Mouse (Mus musculus) small intestine, adult 2 months (tissue): ENCODE data around the gene Car11. TPM values are rescaled to one million over a fixed set of nuclear protein-coding genes. Genes with fewer than 3 reads are reported as not detected.
A peak's percentile ranks its signal among the peaks of the same experiment; 100 is the strongest.

Experiments used
- H3K27ac ChIP-seq: fragments of 200-500 bp; 2 replicates; pipeline ENCODE4 v1.5.1; 2012; ENCODE audit warnings: low read depth, low read length, control low read depth, inconsistent platforms; ENCODE audit not compliant: insufficient read depth
- H3K27me3 ChIP-seq: fragments of 200-500 bp; 2 replicates; pipeline ENCODE4 v1.6.1; 2012; ENCODE audit warnings: mild to moderate bottlenecking, moderate library complexity, low read length, inconsistent platforms; ENCODE audit not compliant: control insufficient read depth, insufficient read depth
- H3K36me3 ChIP-seq: fragments of 200-500 bp; 2 replicates; pipeline ENCODE4 v1.6.1; 2012; ENCODE audit warnings: mild to moderate bottlenecking, low read length, control low read depth, inconsistent platforms; ENCODE audit not compliant: control insufficient read depth, insufficient read depth
- H3K4me1 ChIP-seq: fragments of 200-500 bp; 2 replicates; pipeline ENCODE4 v1.6.1; 2012; ENCODE audit warnings: low read length, inconsistent platforms, mixed read lengths; ENCODE audit not compliant: control insufficient read depth, insufficient read depth, insufficient read length
- H3K4me3 ChIP-seq: fragments of 200-500 bp; 2 replicates; pipeline ENCODE4 v1.5.1; 2012; ENCODE audit warnings: low read depth, mild to moderate bottlenecking, control low read depth, inconsistent platforms, low read length, moderate library complexity
- CTCF ChIP-seq: fragments of 200-500 bp; IDR thresholded peaks from 2 replicates; pipeline ENCODE4 v1.5.1; 2012; ENCODE audit warnings: low read depth, mild to moderate bottlenecking, control low read depth, inconsistent platforms, low read length, moderate library complexity, mixed read lengths; ENCODE audit not compliant: insufficient replicate concordance, insufficient read length; ENCODE audit errors: extremely low read depth
- POLR2A ChIP-seq: fragments of 200-500 bp; IDR thresholded peaks from 2 replicates; pipeline ENCODE4 v1.6.1; 2012; ENCODE audit warnings: low read depth, mild to moderate bottlenecking, control low read depth, inconsistent platforms, low read length, moderate library complexity
- WGBS: fragments of 180-500 bp; shearing (Covaris S2); methylation state at CpG from one replicate; pipeline ENCODE4 v1.1.7; 2018; 5-methylcytosine and 5-hydroxymethylcytosine counted together
- polyA plus RNA-seq: library from polyadenylated mRNA; depleted of rRNA; stranded (reverse); fragments of >200 nt; gene quantifications from 2 replicates; pipeline ENCODE4 v1.2.3, GENCODE M21; 2012

Car11 gene
- polyA plus RNA-seq, 1 experiment: 2.3 TPM

GRCm38 (mm10) chr7:45733477-45733876 lies 33.8 kb downstream of the Car11 start:
- H3K36me3 ChIP-seq: peaks cover 50% of the 10 kb centered on the region
- H3K27me3 ChIP-seq: no peaks in the 10 kb centered on the region
- TF ChIP-seq CTCF (no peak), POLR2A (no peak)
- 74% methylated on average over 5 of the region's 5 CpGs for WGBS
- no peak overlapping the region for H3K4me3 ChIP-seq
- no peak overlapping the region for H3K27ac ChIP-seq
- H3K4me1 ChIP-seq: peaks cover 34% of the 10 kb centered on the region

DNA sequence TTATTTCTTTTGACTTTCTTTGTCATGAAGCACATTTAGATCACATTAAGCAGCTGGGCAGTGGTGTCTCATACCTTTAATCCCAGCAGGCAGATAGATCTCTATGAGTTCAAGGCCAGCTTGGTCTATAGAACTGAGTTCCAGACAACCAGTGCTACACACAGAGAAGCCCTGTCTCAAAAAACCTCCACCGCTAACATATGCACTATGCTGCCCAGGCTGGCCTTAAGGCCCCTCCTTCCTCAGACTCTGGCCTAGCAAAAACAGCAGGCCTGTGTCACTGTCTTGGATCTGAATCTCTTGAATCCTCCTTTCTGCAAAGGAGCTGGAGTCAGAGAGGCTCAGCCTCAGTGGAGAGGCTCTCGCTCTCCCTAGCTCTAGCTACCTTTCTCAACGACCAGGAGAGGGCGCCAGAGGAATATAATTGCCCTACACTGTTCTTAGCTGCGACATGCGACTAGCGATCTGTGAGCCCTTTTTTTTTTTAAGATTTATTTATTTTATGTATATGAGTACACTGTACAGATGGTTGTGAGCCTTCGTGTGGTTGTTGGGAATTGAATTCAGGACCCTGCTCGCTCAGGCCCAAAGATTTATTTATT lies 39.6 kb downstream of the Car11 start:
- TF ChIP-seq CTCF (peak; percentile 82; the same call in 1 of the 2 replicates), POLR2A (no peak)
- H3K36me3 ChIP-seq: peaks cover 20% of the 10 kb centered on the region
- H3K27ac ChIP-seq: no peak overlapping the region
- 0 out of 2 replicates have a peak, but pooled peaks cover 5% of the 10 kb centered on the region for H3K4me1 ChIP-seq
- H3K4me3 ChIP-seq: no peak overlapping the region
- H3K27me3 ChIP-seq: no peaks in the 10 kb centered on the region
- WGBS: 10% methylated on average over 9 of the region's 9 CpGs

- Histone ChIP-seq H3K4me1 (0 out of 2 replicates have a peak, but pooled peaks cover 5% of the 10 kb centered on the region), H3K27me3 (no peaks in the 10 kb centered on the region), H3K4me3 (no peak overlapping the region), H3K36me3 (peaks cover 19% of the 10 kb centered on the region), H3K27ac (no peak overlapping the region)
- 67% methylated on average over 10 of the region's 10 CpGs for WGBS
- TF ChIP-seq POLR2A (no peak), CTCF (no peak)
Measured at GRCm38 (mm10) chr7:45739820-45740219, 40.2 kb downstream of the Car11 start.

DNA sequence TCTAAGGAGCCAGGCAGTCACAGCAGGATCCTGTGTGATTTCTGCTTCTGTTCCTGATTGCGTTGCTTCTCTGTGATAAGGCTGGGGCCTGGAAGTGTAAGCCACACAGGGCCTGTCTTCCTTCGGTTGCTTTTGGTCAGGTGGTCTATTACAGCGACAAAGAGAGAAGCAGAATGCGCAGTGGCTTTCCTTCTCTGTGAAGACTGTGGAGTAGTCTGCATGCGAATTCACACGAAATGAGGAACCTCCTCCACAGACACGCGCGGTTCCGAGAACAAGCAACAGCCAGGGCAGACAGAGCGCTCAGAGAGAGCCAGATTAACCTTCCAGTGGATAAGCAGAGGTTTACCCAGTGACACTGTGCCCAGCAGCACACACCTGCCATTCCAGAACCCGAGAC lies 41.7 kb downstream of the Car11 start:
- Histone ChIP-seq H3K27ac (peak overlapping the region; percentile 42), H3K4me3 (peak overlapping the region; percentile 15)
- TF ChIP-seq POLR2A (no peak), CTCF (no peak)

GRCm38 (mm10) chr7:45741777-45742176 lies 42.1 kb downstream of the Car11 start:
- 51% methylated on average over 11 of the region's 11 CpGs for WGBS
- no peaks in the 10 kb centered on the region for H3K27me3 ChIP-seq
- H3K4me3 ChIP-seq: peak overlapping the region; percentile 55
- peak overlapping the region; percentile 42 for H3K27ac ChIP-seq
- TF ChIP-seq POLR2A (0 out of 2 replicates have a peak, but pooled peaks have one; percentile 10), CTCF (no peak)
- 0 out of 2 replicates have a peak, but pooled peaks cover 6% of the 10 kb centered on the region for H3K4me1 ChIP-seq
- peaks cover 17% of the 10 kb centered on the region for H3K36me3 ChIP-seq

More for the DNA sequence above, 41.7 kb downstream of the Car11 start:
- H3K36me3 ChIP-seq: peaks cover 16% of the 10 kb centered on the region
- H3K4me1 ChIP-seq: 0 out of 2 replicates have a peak, but pooled peaks cover 6% of the 10 kb centered on the region
- no peaks in the 10 kb centered on the region for H3K27me3 ChIP-seq
- WGBS: 85% methylated on average over 12 of the region's 12 CpGs

DNA sequence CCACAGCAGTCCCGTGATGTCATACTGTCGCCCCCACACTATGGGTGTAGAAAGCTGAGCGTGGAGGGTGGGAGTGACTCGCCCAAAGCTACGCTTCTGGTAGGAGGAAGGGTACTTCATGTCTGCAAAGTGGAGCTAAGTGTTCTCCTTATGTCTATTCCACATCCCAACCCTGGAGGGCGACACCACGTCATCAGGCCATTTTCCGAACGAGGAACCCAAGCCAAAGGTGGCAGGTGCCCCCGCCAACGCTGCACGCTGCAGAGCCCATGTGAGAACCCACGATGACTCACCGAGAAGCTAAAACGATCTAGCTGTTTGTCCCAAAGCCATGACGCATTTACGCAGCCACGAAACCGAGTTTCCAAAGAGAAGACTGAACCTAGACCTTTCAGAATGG lies 42.7 kb downstream of the Car11 start:
- H3K27me3 ChIP-seq: no peaks in the 10 kb centered on the region
- TF ChIP-seq POLR2A (no peak), CTCF (no peak)
- peaks cover 23% of the 10 kb centered on the region for H3K36me3 ChIP-seq
- peak overlapping the region; percentile 3; the same call in 1 of the 2 replicates for H3K27ac ChIP-seq
- WGBS: 21% methylated on average over 19 of the region's 19 CpGs
- 0 out of 2 replicates have a peak, but pooled peaks cover 6% of the 10 kb centered on the region for H3K4me1 ChIP-seq
- H3K4me3 ChIP-seq: peak overlapping the region; percentile 55

- 21% methylated on average over 2 of the region's 2 CpGs for WGBS
- Histone ChIP-seq H3K27ac (no peak overlapping the region), H3K4me3 (no peak overlapping the region), H3K36me3 (peaks cover 19% of the 10 kb centered on the region), H3K27me3 (no peaks in the 10 kb centered on the region), H3K4me1 (peaks cover 12% of the 10 kb centered on the region; the same call in 1 of the 2 replicates)
- TF ChIP-seq CTCF: no peak
Measured at GRCm38 (mm10) chr7:45744387-45744786, 44.7 kb downstream of the Car11 start.
